Mouse (Mus musculus) granulocyte monocyte progenitor cell, adult 5-6 weeks (primary cell): ENCODE results near the gene Prkar1a. TPM values are rescaled to one million over a fixed set of nuclear protein-coding genes. Genes with fewer than 3 reads are reported as not detected.

Experiments
- ATAC-seq: replicated peaks from 2 replicates; pipeline ENCODE4 v1.8.0; 2016; ENCODE audit warnings: mild to moderate bottlenecking, moderate TSS enrichment, inconsistent platforms; ENCODE audit not compliant: poor library complexity, severe bottlenecking
- total RNA-seq, 2 experiments: library from RNA; stranded (forward) in 1 of 2; stranded (reverse) in 1 of 2; fragments of 200-712, 200-1000 nt in 1 of 2; fragments of >200 nt in 1 of 2; fragmentation: Nextera tagmentation in 1 of 2; gene quantifications; 2 replicates each; pipeline ENCODE4 v1.2.3; 2014 to 2017

Gene Prkar1a
- total RNA-seq, 2 experiments from 2014 or later, result 83.9 to 91.7 TPM

DNA sequence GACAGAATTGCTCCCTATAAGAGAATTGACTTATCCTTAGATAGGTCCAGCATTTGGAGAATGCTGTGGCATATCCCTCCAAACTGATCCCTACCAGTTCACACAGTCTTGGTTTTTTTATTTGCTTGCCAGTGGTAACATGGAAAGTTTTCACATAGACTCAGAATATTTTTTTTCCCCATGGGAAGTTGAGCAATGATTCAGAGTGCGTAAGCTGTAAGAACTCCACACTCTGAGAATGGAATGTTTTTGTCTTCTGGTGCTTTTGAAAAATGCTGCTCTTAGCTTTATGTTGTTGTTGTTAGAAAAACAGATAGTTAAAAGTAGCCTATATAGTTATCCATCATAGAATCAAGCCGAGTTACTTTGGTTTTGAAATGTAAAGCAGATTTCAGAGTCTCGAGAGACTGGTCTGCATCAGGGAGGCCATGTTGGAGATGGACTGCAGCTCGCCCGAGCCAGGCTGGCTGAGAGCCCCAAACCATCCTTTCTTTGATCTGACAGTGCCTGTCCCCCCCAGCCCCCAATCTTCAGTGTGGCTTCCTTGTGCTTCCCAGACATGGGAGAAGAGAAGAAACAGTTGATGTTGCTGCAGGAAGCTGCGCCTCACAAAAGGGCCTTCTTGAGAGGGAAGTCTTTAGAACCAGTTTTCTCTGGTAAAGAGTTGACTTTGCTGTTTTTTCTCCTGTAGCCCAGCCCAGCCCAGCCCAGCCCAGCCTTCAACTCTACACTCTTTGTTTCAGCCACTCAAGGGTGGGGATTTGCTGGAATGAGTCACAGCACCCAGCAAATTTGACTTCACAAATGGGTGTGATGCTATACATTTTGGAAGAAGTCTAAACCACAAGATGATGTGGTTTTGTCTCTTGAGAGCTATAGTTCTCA, 22.2 kb downstream of the Prkar1a start:
- ATAC-seq, result no peak

DNA sequence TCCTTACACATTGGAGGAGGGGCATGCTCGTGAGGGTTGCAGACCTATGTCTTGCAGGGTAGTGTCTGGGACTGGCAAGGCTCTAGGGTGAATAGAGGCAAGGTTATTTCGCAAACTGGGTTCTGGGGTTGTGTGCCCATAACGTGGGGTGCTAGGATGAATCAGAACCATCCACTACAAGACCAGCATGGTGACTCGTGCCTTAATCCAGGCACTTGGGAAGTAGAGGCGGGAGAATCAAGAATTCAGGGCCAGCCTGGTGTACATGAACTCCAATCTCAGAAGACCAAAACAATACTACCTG, 22.8 kb downstream of the Prkar1a start:
- ATAC-seq, result peak; percentile 32; the same call in 1 of the 2 replicates

DNA sequence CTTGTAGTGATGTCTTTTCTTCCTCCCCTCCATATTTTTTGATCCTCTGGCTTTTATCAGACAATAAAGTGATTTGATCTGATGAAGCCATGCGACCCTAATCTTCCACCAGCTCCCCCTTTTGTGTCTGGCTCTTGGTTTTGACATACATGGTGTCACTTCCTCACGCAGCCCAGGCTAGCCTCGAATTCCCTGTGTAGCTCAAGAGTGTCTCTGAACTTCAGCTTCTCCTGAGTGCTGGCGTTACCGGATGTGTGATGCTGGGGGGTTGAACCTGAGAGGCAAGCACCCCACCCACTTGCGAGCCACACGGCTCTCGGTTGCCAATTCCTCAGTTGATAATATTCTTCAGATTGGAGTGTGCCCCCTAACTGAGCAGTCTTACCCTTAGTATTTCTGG, 23.2 kb downstream of the Prkar1a start:
- ATAC-seq, result no peak

DNA sequence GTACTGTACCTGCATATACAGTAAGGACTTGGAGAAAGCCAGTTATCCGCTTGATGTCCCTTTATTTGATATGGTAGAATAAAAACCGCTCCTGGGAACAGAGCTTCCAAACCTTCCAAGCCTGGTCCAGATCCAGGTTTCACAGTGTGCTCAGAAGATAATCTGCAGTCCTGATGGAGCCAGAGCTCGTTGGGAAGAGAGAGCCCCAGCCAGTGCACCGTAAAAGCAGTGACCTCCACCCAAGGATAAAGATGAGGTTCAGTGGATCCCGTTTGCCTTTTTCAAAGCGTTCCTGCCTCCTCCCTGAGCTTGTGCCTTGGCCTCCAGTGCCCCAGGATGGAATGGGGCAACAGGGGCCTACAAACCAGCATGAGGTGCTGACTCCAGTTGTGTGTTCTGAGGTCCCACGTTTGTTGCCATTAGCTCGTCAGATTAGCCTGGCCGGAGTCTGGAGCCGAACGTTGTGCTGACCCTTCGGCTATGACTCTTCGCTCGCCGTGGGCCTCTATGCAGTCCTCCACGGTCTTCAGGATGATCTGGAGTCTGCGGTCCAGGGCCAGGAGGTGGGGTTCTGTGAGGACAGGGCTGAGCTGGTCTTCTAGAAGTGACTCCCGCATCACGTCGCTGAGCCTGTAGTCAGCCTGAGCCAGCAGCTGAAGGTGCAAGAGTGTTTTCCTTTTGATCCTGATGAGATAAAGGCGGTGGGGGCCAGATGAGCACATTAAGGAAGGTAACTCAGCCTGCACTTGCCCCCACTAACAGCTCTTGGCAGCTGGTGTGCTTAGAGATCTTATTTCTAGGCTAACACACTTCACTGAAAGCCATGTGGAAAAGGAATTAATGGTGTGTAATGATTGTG, 23.9 kb downstream of the Prkar1a start:
- no peak for ATAC-seq

DNA sequence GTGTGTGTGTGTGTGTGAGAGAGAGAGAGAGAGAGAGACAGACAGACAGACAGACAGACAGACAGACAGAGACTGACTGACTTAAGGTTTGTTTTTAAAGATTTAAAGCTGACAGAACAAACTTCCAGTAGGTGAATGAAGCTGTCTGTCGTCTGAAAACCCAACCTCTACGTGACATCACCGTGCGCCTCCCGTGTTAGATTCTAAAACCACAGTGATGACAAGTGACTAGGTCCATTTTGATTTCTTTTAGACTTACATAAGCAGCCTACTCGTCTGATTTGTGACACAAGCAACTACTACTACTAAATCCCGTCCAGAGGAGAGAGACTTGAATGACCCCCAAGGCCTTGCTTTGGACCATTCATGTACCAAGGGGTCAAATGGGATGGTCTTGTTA, 24.5 kb downstream of the Prkar1a start:
- ATAC-seq, result no peak

DNA sequence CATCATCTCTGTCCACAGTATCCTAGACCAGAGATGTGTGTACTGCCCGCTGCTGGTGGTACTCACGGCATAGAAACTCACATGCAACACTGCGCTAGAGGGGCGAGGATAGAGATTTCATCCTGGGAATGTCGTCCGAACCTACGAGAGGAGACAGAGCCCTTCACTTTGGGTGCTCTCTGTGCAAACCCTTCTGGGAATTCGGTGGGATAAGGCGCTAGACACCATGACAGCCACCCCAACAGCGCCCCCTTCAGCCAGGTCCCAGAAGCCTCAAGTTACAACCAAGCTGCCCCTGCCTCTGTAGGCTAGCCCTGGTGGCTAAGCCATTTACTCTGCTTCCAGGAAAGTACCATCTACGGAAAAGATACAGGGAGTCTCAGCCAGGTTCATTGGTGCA, 25.3 kb downstream of the Prkar1a start:
- ATAC-seq, result no peak

DNA sequence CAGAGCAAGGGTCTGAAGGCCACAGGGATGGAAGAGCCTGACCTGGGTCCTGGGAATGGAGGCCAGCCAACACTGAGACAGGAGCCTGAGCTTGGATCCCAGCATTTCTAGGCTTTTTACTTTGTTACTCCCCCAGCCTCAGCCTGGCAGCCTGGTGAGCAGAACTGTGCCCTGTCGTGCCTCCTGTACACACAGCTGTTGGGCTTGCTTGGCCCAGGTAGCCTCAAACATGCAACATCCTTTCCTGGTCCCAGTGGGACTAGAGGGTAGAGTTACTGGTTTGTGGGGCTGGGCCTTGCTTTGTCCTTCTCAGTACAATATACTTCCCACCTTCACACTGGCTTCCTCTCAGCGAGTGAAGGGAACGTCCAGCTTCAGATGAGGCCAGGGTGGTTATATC, 26.0 kb downstream of the Prkar1a start:
- no peak for ATAC-seq

DNA sequence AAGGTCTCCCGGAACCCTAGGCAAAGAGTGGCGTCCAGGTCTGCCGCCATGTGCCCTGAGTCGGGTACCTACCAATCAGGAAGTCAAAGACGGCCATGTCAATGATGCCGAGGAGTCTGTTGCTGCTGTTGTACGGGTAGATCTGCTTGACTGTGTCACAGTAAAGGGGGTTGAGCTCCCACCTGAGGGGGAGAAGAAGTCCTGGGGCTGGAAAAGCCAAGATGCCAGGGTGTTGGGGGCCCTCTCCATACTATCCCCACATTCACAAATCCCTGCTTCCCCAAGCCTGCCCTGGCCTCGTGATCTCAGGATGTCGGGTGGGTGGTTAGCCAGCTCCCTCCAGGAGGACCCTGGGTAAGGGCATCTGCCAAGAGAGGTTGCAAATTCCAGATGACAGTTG, 26.6 kb downstream of the Prkar1a start:
- no peak for ATAC-seq

DNA sequence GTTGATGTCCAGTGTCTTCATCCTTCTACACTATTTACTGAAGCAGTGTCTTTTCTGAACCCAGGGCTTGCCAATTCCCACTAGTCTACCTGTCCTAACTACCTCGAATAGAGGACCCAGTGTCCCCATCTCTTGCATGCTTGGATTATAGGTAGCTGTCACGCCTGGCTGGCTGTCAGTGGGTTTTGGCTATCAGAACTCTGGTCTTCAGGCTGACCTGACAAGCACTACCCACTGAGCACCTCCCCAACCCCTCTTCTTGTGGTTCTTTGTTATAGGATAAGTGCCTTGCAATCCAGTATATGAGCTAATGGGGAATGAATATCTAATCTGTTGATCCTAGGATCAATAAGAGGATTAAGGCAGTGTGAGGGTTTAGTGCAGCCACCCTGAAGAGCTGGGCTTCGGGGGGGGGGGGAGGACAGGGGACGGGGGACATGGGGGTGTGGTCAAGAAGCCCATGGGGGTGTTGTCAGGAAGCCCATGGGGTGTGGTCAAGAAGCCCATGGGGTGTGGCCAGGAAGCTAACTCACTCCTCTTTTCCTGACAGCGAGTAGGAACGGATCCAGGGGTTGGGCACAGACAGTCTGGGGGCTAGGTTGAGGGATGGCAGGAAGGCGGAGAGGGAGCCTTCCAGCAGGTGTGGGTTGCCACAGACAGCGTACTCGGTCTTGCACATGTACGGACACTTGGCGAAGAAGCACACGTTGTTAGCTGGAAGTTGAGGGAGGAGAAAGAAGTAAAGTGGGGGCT, 27.6 kb downstream of the Prkar1a start:
- ATAC-seq, result no peak

DNA sequence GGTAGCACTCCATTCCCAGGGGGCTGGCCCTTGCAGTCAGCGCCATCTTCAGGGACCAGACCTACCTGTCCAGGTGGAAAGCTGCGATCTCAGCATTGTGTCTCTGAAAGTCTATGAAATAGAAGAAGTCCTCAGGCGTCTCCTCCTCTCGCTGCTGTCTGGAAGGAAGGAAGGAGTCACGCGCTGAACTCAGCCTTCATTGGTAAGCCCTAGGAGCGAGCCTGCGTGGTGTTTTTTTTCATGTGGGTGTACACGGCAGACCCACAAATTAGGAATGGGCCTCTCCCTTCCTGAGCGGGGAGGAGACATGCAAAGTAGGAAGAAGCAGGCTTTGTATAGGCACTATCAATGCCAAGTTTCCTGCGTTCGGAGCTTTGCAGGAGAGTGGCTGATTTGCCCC, 29.1 kb downstream of the Prkar1a start:
- no peak for ATAC-seq

DNA sequence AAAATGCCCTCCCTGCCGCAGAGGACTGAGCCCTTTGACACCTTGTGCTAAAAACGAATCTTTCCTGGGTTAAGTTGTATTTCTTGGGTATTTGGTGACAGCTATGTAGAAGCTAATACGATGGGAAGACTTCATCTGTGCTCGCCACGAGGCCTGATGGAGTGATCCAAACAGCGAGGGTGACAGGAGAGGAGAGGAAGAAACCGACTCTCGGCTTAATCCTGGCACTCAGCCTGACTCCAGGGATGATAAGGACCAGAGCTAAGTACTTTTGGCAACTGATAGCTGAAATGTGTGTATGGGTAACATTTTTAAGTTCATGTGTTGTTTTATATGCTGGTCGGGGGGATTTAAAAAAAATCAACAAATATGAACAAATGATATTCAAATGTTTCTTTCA, 31.7 kb downstream of the Prkar1a start:
- no peak for ATAC-seq

DNA sequence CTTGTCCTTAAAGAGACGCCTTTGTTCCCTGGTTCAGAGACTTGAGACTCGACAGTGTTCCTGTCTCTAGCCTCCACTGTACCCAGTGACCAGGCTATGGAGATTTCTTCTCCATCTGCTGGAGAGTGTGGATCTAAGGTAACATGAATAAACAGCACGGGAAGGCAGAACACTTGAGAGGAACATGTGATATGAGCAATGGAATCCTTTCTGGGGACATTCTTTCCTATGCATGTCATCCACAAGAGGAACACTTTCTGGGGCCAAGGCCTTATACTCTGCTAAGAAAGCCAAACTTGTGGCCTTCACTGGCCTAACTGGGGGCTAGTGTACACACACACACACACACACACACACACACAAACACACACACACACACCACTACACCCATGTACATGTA, 32.4 kb downstream of the Prkar1a start:
- ATAC-seq, result no peak

DNA sequence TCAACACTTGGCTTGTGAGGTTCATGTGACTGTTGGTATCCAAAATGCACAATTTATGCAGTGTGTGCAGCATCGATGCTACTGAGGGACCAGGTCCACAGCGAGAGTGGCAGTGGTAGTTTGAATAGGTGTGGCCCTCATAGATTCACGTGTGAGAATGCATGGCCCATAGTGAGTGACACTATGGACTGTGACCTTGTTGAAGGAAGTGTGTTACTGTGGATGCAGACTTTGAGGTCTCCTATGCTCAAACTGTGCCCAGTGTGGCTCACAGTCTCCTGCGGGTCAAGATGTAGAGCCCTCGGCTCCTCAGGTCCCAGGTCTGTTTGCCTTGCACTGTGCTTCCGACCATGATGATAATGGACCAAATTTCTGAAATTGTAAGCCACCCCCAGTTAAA, 33.0 kb downstream of the Prkar1a start:
- no peak for ATAC-seq

DNA sequence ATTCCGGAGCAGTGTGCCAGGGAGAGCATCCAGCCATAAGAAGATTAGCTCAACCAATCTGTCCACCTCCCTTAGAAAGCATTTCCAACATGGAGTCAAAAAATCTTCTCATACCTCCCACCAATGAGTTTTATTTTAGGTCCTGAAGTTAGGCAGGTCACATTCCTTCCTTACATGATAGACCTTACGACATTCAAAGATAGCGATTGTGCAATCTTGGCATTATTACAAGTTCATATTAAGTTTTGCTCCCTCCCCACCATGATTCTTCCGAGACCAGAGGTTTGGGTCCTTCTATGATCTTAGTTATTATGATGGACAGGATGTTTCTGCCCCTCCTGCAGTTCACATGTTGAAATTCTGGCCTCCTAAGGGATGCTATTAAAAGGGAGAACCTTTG, 40.3 kb downstream of the Prkar1a start:
- no peak for ATAC-seq

DNA sequence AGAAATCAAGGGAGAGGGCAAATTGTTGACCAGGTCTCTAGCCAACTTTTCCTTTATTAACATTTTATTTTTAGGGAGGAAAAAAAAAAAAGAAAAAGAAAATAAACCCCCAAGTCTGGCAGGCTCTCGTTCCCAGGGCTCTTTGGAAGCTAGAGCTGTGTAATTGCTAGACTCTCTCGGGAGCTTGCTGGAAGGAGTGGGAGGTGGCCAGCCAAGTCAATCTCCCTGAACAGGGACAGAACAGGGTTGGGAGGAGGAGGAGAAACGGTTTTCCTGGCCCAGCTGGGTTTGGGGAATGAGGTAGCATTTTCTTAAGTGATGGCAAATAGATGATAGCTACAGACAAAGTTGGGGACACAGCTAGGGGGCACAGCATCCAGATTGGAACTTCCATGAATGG, 43.5 kb downstream of the Prkar1a start:
- no peak for ATAC-seq

DNA sequence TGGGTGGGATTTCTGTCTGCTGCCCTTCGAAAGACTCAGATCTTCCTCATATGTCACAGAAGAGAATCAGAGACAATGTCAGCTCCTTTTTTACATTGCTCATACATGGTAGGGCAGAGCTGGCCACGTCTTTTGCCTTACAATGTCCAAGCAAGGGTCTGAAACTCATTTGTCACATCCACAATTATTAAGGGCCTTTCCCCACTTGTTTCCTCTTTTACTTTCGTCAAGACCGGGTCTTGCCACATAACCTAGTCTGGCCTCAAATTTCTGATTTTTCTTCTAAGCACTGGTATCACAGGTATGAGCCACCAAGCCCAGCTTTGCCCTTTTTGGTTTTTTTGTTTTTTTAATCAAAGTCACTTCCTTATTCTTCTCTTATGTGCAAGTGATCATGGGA, 47.3 kb downstream of the Prkar1a start:
- peak; percentile 80 for ATAC-seq

DNA sequence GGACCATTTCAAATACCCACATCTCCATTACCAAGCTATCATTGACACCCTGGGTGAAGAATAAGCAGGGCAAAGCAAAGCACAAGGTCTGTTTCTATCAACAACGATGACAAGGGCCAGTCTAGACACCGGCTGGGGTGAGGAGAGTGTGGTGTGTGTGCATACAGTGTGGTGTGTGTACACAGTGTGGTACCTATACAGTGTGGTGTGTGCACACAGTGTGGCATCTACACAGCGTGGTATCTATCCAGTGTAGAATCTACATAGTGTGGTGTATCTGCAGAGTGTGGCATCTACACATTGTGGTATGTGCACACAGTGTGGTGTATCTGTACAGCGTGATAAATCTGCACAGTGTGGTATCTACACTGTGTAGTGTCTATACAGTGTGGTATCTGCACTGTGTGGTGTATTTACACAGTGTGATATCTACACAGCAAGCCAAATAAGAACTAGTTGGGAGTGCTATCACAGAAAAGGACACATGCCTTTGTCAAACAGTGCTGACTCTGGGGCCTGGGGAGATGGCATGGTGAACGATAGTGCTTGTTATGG, 48.0 kb downstream of the Prkar1a start:
- ATAC-seq, result no peak; the same call in 1 of the 2 replicates

DNA sequence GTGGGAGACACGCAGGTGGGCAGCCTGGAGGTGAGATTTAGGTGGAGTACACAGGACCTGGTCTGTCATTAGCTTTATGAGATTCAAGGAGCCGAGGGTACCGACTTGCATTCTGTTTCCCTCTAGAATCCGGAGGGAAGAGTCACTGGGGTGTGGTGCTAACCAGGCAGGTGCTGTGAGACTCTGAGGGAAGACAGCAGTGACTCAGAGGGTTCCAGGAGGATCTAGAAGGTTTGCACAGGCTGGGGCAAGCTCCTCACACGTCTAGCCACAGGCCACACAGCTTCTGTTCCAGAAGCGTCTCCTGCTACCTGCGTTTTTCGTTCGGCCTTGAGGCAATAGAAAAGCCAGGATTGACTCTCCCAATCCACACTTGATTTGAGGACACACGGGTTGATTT, 49.5 kb downstream of the Prkar1a start:
- ATAC-seq, result no peak

DNA sequence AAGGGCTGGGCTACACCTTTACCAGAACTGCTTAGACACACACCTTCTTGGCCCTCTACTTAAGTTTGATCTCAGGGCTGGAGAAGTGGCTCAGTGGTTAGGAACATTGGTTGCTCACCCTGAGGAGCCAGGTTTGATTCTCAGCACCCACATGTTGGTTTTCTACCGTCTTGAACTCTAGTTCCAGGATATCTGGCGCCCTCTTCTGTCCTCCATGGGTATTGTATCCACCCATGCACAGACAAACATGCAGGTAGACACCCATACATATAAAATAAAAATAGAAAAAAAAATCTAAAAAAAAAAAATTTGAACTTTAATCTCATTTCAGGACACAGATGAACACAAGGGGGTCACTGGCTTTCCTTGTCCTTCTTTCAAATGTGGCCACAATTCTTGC, 50.6 kb downstream of the Prkar1a start:
- no peak for ATAC-seq

DNA sequence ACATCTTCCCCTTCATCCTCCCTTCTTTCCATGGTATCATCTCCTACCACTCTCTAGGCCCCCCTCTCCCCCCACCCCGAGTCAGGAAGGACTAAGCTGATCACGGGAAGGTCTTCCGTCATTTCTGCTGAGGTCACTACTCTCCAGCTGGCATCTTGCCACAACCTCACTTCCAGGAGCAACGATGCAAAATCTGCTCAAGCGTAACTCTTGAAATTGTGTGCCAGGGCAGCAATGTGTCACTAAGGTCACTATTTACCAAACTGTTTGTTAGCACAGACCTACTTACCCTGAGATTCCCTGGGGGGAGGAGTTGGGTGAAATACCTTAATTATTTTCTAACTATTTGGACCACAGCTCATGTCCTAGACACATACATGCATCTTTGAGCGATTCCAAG, 51.6 kb downstream of the Prkar1a start:
- ATAC-seq, result no peak
